Mouse (Mus musculus): ENCODE results near the gene Pou2f3.

GRCm38 (mm10) chr9:43194001-43194400, 16.2 kb downstream of the Pou2f3 start:
- TF ChIP-seq POLR2AphosphoS2 (IDR thresholded peaks at IDR 0.05; ENCODE audit: insufficient read length, low read depth) (no peak), MYOD1 (IDR thresholded peaks at IDR 0.05; ENCODE audit: control insufficient read depth in 1 of 3, insufficient read length in 2 of 3, low read depth in 2 of 3) (no peak)

Data from myocyte (in vitro differentiated cells).